Comparison of ENCODE assay signal across 21 mouse cellular contexts in genomic region chr4:88995129-88995919, GRCm38 (mm10).
DNase-seq lines count a peak whose midpoint lies in the region; ATAC-seq and TF ChIP-seq lines count a peak whose summit lies in the region.
"Had no signal": no experiment of that assay in that cellular context is flagged by ENCODE, and none has a peak within 500 bp of the region (broad histone marks: within the 10 kb centered on the region; RNA-seq: fewer than 3 reads in every experiment).

No protein-coding gene starts in this region.

- no peaks in the 10 kb centered on the region for H3K4me1 ChIP-seq in liver, adult 2 months (ENCODE audit: control insufficient read depth, insufficient read depth, low read length)
- peaks cover 8% of the 10 kb centered on the region; the same call in 1 of the 2 replicates for H3K4me1 ChIP-seq in liver, embryonic 12.5 days
- no peaks in the 10 kb centered on the region for H3K4me1 ChIP-seq in midbrain, embryonic 15.5 days
- H3K4me1 ChIP-seq: embryonic facial prominence, embryonic 13.5 days; forebrain, embryonic 12.5 days; heart, embryonic 12.5 days; hindbrain, embryonic 10.5 days; intestine, embryonic 15.5 days had no signal

- DNase-seq in adrenal gland, postnatal 10 days, result peak; percentile 16
- no peak for DNase-seq in adrenal gland, postnatal 4 days (ENCODE audit: low spot score in 2 of 2)
- DNase-seq in liver, adult 2 months (ENCODE audit: extremely low read depth, low read depth, low spot score), result peak; percentile 50
- no peak for DNase-seq in cerebellum, postnatal 10 days
- DNase-seq: adrenal gland, postnatal 25 days; cerebellum, adult 11 months; cerebellum, adult 8-10 months; cerebellum, postnatal 25 days; forebrain, postnatal 0 days; gastrocnemius, postnatal 36 days; heart, adult 2 months had no signal

- H3K4me3 ChIP-seq in liver, adult 2 months (ENCODE audit: insufficient read depth, low read depth, low read length), result no peak overlapping the region
- no peak overlapping the region for H3K4me3 ChIP-seq in liver, embryonic 12.5 days
- H3K4me3 ChIP-seq in midbrain, embryonic 15.5 days, result no peak overlapping the region
- H3K4me3 ChIP-seq: embryonic facial prominence, embryonic 13.5 days; forebrain, embryonic 12.5 days; heart, adult 2 months; heart, embryonic 12.5 days; hindbrain, embryonic 10.5 days; intestine, embryonic 15.5 days had no signal

- H3K4me2 ChIP-seq in liver, embryonic 12.5 days, result no peak overlapping the region
- H3K4me2 ChIP-seq in midbrain, embryonic 15.5 days, result no peak overlapping the region
- H3K4me2 ChIP-seq: embryonic facial prominence, embryonic 13.5 days; forebrain, embryonic 12.5 days; heart, embryonic 12.5 days; hindbrain, embryonic 14.5 days; intestine, embryonic 15.5 days had no signal

- TF ChIP-seq POLR2A in liver, adult 2 months (IDR thresholded peaks at IDR 0.05; ENCODE audit: extremely low read depth, insufficient read depth, low read length), result no peak

- H3K9me3 ChIP-seq in liver, embryonic 12.5 days (replicated peaks), result no peaks in the 10 kb centered on the region
- no peaks in the 10 kb centered on the region for H3K9me3 ChIP-seq in midbrain, embryonic 15.5 days
- H3K9me3 ChIP-seq: embryonic facial prominence, embryonic 13.5 days; forebrain, embryonic 12.5 days; heart, embryonic 12.5 days; hindbrain, embryonic 10.5 days; intestine, embryonic 15.5 days had no signal

- H3K36me3 ChIP-seq in liver, adult 2 months (ENCODE audit: control insufficient read depth, insufficient read depth, low read length), result no peaks in the 10 kb centered on the region
- no peaks in the 10 kb centered on the region for H3K36me3 ChIP-seq in liver, embryonic 12.5 days
- no peaks in the 10 kb centered on the region for H3K36me3 ChIP-seq in midbrain, embryonic 15.5 days (replicated peaks)
- H3K36me3 ChIP-seq: embryonic facial prominence, embryonic 13.5 days; forebrain, embryonic 12.5 days; heart, embryonic 12.5 days; hindbrain, embryonic 10.5 days; intestine, embryonic 15.5 days had no signal

- H3K27ac ChIP-seq in liver, adult 2 months (replicated peaks; ENCODE audit: insufficient read depth, low read depth, low read length), result no peak overlapping the region
- H3K27ac ChIP-seq in liver, embryonic 12.5 days, result no peak overlapping the region
- H3K27ac ChIP-seq in midbrain, embryonic 15.5 days, result no peak overlapping the region
- H3K27ac ChIP-seq: embryonic facial prominence, embryonic 13.5 days; forebrain, embryonic 12.5 days; heart, adult 2 months; hindbrain, embryonic 10.5 days; hindbrain, embryonic 14.5 days; intestine, embryonic 15.5 days had no signal

- 75% methylated on average over 5 of the region's 5 CpGs for WGBS in liver, adult 2 months
- WGBS in liver, embryonic 12.5 days (ENCODE audit: insufficient replicate concordance), result 60% methylated on average over 5 of the region's 5 CpGs
- WGBS in midbrain, embryonic 15.5 days, result 86% methylated on average over 5 of the region's 5 CpGs

- H3K79me2 ChIP-seq in liver, adult 2 months (ENCODE audit: control insufficient read depth, insufficient read depth, low read length), result no peaks in the 10 kb centered on the region

- H3K9ac ChIP-seq in liver, adult 2 months (ENCODE audit: low read depth, low read length), result no peak overlapping the region
- no peak overlapping the region for H3K9ac ChIP-seq in liver, embryonic 12.5 days
- no peak overlapping the region for H3K9ac ChIP-seq in midbrain, embryonic 15.5 days
- H3K9ac ChIP-seq: embryonic facial prominence, embryonic 13.5 days; forebrain, embryonic 12.5 days; forebrain, postnatal 0 days; heart, embryonic 12.5 days; hindbrain, embryonic 14.5 days; intestine, embryonic 15.5 days had no signal

- ATAC-seq in liver, embryonic 12.5 days, result no peak
- ATAC-seq in granulocyte monocyte progenitor cell, adult 5-6 weeks (replicated peaks; ENCODE audit: poor library complexity, severe bottlenecking), result peak; percentile 73
- ATAC-seq in midbrain, embryonic 15.5 days (replicated peaks), result no peak
- ATAC-seq: forebrain, postnatal 0 days; intestine, embryonic 15.5 days had no signal

- no peak for TF ChIP-seq CTCF in liver, adult 2 months (IDR thresholded peaks at IDR 0.05; ENCODE audit: low read depth, low read length)

- no peaks in the 10 kb centered on the region for H3K27me3 ChIP-seq in liver, adult 2 months (ENCODE audit: control insufficient read depth, insufficient read depth, low read length)
- H3K27me3 ChIP-seq in liver, embryonic 12.5 days (replicated peaks), result no peaks in the 10 kb centered on the region
- no peaks in the 10 kb centered on the region for H3K27me3 ChIP-seq in midbrain, embryonic 15.5 days (replicated peaks)
- H3K27me3 ChIP-seq: CH12.LX; embryonic facial prominence, embryonic 13.5 days; forebrain, embryonic 12.5 days; heart, embryonic 12.5 days; intestine, embryonic 15.5 days had no signal

Comparison
In these comparisons a context has a peak if more than half of its experiments do, and no peak if none do; other contexts are left out.
1. DNase-seq: peak in adrenal gland, postnatal 10 days (single experiment) and liver, adult 2 months (single experiment); none in adrenal gland, postnatal 4 days (0 of 2) and cerebellum, postnatal 10 days (0 of 2).